Mouse (Mus musculus) bone marrow, adult 2 months (tissue): ENCODE measurements at regions not wholly inside any gene's neighbourhood (a gene's known extent, or its start where the extent isn't known, plus 50 kb on each side); places are given as distances from the start of the nearest gene placed in this dataset.

ENCODE experiments used
- CTCF ChIP-seq: fragments of 200-500 bp; IDR thresholded peaks from 2 replicates; pipeline ENCODE4 v1.5.1; 2011; ENCODE audit warnings: low read length, control low read depth; ENCODE audit not compliant: control insufficient read depth, insufficient read depth
- POLR2A ChIP-seq: fragments of 200-500 bp; IDR thresholded peaks from 2 replicates; pipeline ENCODE4 v1.6.1; 2011; ENCODE audit warnings: low read depth, mild to moderate bottlenecking, control low read depth, low read length, borderline replicate concordance; ENCODE audit not compliant: control insufficient read depth

DNA sequence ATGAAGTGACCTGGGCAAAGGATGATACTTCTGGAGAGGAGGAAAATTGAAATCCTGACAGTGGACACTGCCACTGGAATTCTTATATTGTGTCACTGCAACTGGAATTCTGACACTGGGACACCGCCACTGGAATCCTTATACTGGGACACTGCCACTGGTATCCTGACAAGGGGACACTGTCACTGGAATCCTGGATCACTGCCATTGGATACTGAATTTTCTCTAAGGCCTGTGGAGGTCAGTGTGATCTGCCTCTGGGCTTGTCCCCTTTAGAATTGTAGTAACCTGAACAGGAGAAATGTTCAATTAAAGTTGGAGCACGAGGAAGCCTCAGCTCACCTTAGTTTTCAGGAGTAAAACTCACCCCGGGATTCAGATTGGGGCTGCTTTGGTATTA is 205.0 kb downstream of the Gm5447 start:
- TF ChIP-seq CTCF = no peak
- no peak for TF ChIP-seq POLR2A
